Mouse (Mus musculus): ENCODE results near the gene Tceal7.

- TF ChIP-seq CTCF (IDR thresholded peaks at IDR 0.05) (no peak), POLR2A (IDR thresholded peaks at IDR 0.05; ENCODE audit: insufficient read depth, low read depth, low read length) (no peak)
Measured at GRCm38 (mm10) chrX:136249671-136250070, 35.1 kb downstream of the Tceal7 start.

All from heart, adult 2 months (tissue).